Mouse (Mus musculus): ENCODE results near the gene Cast. TPM values are rescaled to one million over a fixed set of nuclear protein-coding genes. Genes with fewer than 3 reads are reported as not detected.
A peak's percentile ranks its signal among the peaks of the same experiment; 100 is the strongest.

The Cast gene
- total RNA-seq (2012; rRNA removed) (8.7 and 9.0 TPM in 2 replicates), polyA plus RNA-seq (2012; ENCODE audit: insufficient read depth in 1 of 2, insufficient read length in 2 of 2, low read depth in 1 of 2, low replicate concordance in 2 of 2, missing spikeins in 1 of 2) (10 to 100 TPM in 1 of 2 experiments, not detected in 1; 15.8 TPM)

DNA sequence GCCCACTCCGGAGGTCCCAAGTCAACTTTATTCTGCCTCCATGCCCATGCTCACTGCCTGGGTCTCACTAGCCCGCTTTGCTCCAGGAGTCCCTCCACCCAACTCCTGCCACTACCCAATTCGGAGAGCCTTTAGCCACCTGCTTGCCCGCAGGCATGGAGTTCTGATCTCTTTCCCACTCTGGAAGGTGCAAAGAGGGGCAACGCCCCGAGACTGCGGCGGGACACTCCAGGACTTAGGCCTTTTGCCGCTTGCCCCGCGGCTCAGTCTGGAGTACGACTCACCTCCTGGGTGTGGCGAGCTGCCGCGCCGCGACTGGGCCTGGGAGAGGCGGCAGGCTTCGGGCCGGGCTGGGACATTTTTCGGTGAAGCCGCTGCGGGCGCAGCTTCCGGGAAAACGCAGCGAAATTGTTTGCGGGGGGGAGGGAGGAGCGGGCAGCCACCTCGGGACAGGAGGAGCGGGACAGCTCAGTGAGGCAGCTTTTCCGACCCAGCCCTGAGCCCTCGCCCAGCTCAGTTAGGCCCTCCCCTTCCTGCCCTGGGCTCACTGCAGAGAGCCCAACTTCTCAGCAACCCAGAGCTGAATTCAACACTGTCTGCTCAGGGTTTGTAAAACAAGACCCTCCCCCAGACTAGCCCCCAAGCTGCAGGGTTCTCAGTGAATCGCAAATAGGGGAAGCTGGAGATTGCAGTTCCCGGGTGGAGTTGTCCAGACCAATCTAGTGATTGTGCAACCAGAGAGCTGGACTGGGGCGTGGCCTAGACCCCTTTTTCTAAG, at the start of gene Cast:
Gene Cast (minus strand): TSS at position 659 of the 778 bp plus-strand sequence.
- H3K9ac ChIP-seq (ENCODE audit: control insufficient read depth, low read depth, low read length, poor library complexity, severe bottlenecking) = peak within 1 kb of the TSS; percentile 76
- TF ChIP-seq BHLHE40 (IDR thresholded peaks at IDR 0.05; ENCODE audit: borderline replicate concordance, low read depth, low read length) (no peak), NRF1 (IDR thresholded peaks at IDR 0.05; ENCODE audit: insufficient read depth, low read depth, low read length, poor library complexity, severe bottlenecking) (no peak), POLR2A (IDR thresholded peaks at IDR 0.05; ENCODE audit: control insufficient read depth in 1 of 2, insufficient read depth in 1 of 2, low read depth in 1 of 2, low read length in 2 of 2, poor library complexity in 1 of 2) (peak in 1 of 2 experiments; percentile 62; a peak in 3 of 4 replicates), SIN3A (IDR thresholded peaks at IDR 0.05; ENCODE audit: low read length) (peak; percentile 39), RCOR1 (IDR thresholded peaks at IDR 0.05; ENCODE audit: low read depth, low read length) (0 out of 2 replicates have a peak, but pooled peaks have one; percentile 18), NELFE (IDR thresholded peaks at IDR 0.05; ENCODE audit: low read depth, low read length) (peak; percentile 25; the same call in 1 of the 2 replicates), TCF12 (IDR thresholded peaks at IDR 0.05; ENCODE audit: low read depth, low read length) (peak; percentile 19; the same call in 1 of the 2 replicates), ZMIZ1 (IDR thresholded peaks at IDR 0.05; ENCODE audit: low read depth, low read length) (0 out of 2 replicates have a peak, but pooled peaks have one; percentile 42)
- H3K79me2 ChIP-seq (ENCODE audit: control insufficient read depth, insufficient read depth, low read length, poor library complexity) = no peaks in the 10 kb centered on the region; the same call in 1 of the 2 replicates
- H3K4me3 ChIP-seq (ENCODE audit: control insufficient read depth in 1 of 2, insufficient read depth in 1 of 2, low read depth in 2 of 2, low read length in 2 of 2) = peak within 1 kb of the TSS; percentile 86 to 97
- H3K27ac ChIP-seq (ENCODE audit: control insufficient read depth, low read depth, low read length) = peak within 1 kb of the TSS; percentile 26
- no peaks in the 10 kb centered on the region for H3K4me1 ChIP-seq (ENCODE audit: control insufficient read depth in 1 of 2, insufficient read depth in 2 of 2, low read length in 2 of 2)
- DNase-seq (ENCODE audit: low read depth, low spot score) = peak; percentile 78
- H3K27me3 ChIP-seq (ENCODE audit: control insufficient read depth in 1 of 2, insufficient read depth in 2 of 2, low read length in 2 of 2) = no peaks in the 10 kb centered on the region
- no peaks in the 10 kb centered on the region for H3K9me3 ChIP-seq (replicated peaks; ENCODE audit: insufficient read depth, low read length)
- peaks cover 0 to 8% of the 10 kb centered on the region in 2 experiments; a peak in 2 of 4 replicates for H3K36me3 ChIP-seq (ENCODE audit: control insufficient read depth in 1 of 2, insufficient read depth in 2 of 2, low read length in 2 of 2)

DNA sequence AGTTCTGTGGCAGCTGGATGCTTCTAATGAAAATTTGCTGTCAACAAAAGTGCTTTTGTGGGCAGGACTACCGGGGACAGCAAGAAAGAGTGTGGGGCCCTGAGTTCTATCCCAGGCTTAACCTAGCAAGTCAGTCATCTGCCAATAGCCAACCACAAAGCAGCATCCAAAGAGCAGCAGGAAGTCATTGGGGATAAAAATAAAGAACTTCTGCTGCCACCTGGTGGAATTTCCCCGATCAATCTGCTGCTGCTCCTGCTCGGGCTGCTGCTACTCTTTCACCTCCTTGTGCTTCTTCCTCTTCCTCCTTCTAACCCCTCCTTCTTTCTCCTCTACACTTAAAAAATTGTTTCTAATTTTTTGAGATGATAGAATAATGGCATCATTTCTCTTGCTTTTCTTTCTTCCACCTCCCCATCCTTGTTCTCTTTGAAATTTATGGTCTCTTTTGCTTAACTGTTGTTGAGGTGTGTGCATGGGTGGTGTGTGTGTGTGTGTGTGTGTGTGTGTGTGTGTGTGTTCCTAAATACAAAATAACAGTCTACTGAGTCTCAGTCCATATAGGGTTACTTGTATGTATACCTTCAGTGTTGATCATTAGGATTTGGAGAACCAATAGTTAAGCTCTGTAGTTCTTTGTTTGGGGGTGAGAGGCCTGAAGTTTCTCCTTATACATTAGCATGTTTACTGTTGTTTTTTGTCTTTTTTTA, 45.9 kb upstream of the Cast start:
- H3K27me3 ChIP-seq (ENCODE audit: control insufficient read depth in 1 of 2, insufficient read depth in 2 of 2, low read length in 2 of 2) = no peaks in the 10 kb centered on the region; a peak in 2 of 4 replicates
- H3K4me3 ChIP-seq (ENCODE audit: control insufficient read depth in 1 of 2, insufficient read depth in 1 of 2, low read depth in 2 of 2, low read length in 2 of 2) = peak overlapping the region; percentile 50 to 52
- H3K4me1 ChIP-seq (ENCODE audit: control insufficient read depth in 1 of 2, insufficient read depth in 2 of 2, low read length in 2 of 2) = peaks cover 3 to 6% of the 10 kb centered on the region in 2 experiments; a peak in 2 of 4 replicates
- DNase-seq (ENCODE audit: low read depth, low spot score) = peak; percentile 92
- no peaks in the 10 kb centered on the region for H3K79me2 ChIP-seq (ENCODE audit: control insufficient read depth, insufficient read depth, low read length, poor library complexity)
- no peak overlapping the region for H3K27ac ChIP-seq (ENCODE audit: control insufficient read depth, low read depth, low read length)
- peak overlapping the region; percentile 50; the same call in 1 of the 2 replicates for H3K9ac ChIP-seq (ENCODE audit: control insufficient read depth, low read depth, low read length, poor library complexity, severe bottlenecking)
- H3K9me3 ChIP-seq (replicated peaks; ENCODE audit: insufficient read depth, low read length) = no peaks in the 10 kb centered on the region
- no peaks in the 10 kb centered on the region; a peak in 1 of 4 replicates for H3K36me3 ChIP-seq (ENCODE audit: control insufficient read depth in 1 of 2, insufficient read depth in 2 of 2, low read length in 2 of 2)
- TF ChIP-seq CHD2 (IDR thresholded peaks at IDR 0.05; ENCODE audit: low read length) (no peak), HCFC1 (IDR thresholded peaks at IDR 0.05; ENCODE audit: low read depth, low read length) (peak; percentile 56; the same call in 1 of the 2 replicates), EP300 (IDR thresholded peaks at IDR 0.05; ENCODE audit: low read depth in 1 of 2, low read length in 2 of 2) (no peak), ETS1 (IDR thresholded peaks at IDR 0.05; ENCODE audit: low read depth, low read length) (no peak), TBP (IDR thresholded peaks at IDR 0.05; ENCODE audit: low read depth, low read length) (no peak), POLR2AphosphoS5 (IDR thresholded peaks at IDR 0.05; ENCODE audit: borderline replicate concordance, low read depth, low read length) (no peak), CTCF (IDR thresholded peaks at IDR 0.05 in 2 of 3, conservative IDR thresholded peaks at IDR 0.05 in 1 of 3; ENCODE audit: control insufficient read depth in 1 of 3, insufficient read depth in 1 of 3, low read depth in 2 of 3, low read length in 3 of 3, poor library complexity in 1 of 3, severe bottlenecking in 1 of 3) (peak; percentile 62 to 92 (median 70)), POLR2A (IDR thresholded peaks at IDR 0.05; ENCODE audit: control insufficient read depth in 1 of 2, insufficient read depth in 1 of 2, low read depth in 1 of 2, low read length in 2 of 2, poor library complexity in 1 of 2) (no peak), MYB (IDR thresholded peaks at IDR 0.05; ENCODE audit: low read depth, low read length) (no peak), ELF1 (IDR thresholded peaks at IDR 0.05; ENCODE audit: low read depth, low read length) (peak; percentile 76), CHD1 (IDR thresholded peaks at IDR 0.05; ENCODE audit: low read depth, low read length) (no peak), GABPA (IDR thresholded peaks at IDR 0.05; ENCODE audit: low read depth, low read length) (no peak), ZKSCAN1 (IDR thresholded peaks at IDR 0.05; ENCODE audit: low read depth, low read length) (no peak), RCOR1 (IDR thresholded peaks at IDR 0.05; ENCODE audit: low read depth, low read length) (no peak), TCF12 (IDR thresholded peaks at IDR 0.05; ENCODE audit: low read depth, low read length) (no peak), JUND (IDR thresholded peaks at IDR 0.05; ENCODE audit: low read depth, low read length) (0 out of 2 replicates have a peak, but pooled peaks have one; percentile 44), MAZ (IDR thresholded peaks at IDR 0.05; ENCODE audit: low read depth, low read length) (peak; percentile 54; the same call in 1 of the 2 replicates), RAD21 (IDR thresholded peaks at IDR 0.05; ENCODE audit: low read depth, low read length) (peak; percentile 91), SIN3A (IDR thresholded peaks at IDR 0.05; ENCODE audit: low read length) (peak; percentile 83), GATA1 (IDR thresholded peaks at IDR 0.05; ENCODE audit: low read depth, low read length) (no peak), UBTF (IDR thresholded peaks at IDR 0.05; ENCODE audit: borderline replicate concordance, insufficient read depth, low read depth, low read length) (no peak)

All from MEL (cell line).